Mouse (Mus musculus): ENCODE measurements around the gene Lrba. TPM values are rescaled to one million over a fixed set of nuclear protein-coding genes. Genes with fewer than 3 reads are reported as not detected.
A peak's percentile ranks its signal among the peaks of the same experiment; 100 is the strongest.

Gene Lrba
- polyA plus RNA-seq, 1 experiment from 2014 or later = 2.5 TPM

DNA sequence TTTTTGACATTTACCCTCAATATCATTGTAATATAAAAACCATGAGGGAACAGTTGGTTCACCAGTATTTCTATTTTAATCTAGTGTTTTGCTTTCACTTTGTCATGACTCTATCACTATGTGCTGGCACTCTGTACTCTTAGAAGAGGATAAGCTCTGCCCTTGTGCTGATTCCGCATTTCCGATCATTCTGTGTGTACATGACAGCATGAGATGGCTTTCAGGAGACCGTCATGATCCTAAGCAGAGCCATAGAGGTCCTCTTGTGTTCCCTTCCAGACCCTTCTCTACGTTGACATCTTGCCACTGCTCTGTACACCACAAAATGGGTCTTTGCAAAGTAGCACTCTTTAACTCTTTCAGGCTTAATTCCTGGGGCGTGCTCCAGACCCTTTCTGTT, 411.0 kb downstream of the Lrba start:
- peak; percentile 73 for DNase-seq (ENCODE audit: low spot score)
- peak overlapping the region; percentile 23; the same call in 1 of the 2 replicates for H3K27ac ChIP-seq
- H3K4me3 ChIP-seq = no peak overlapping the region
- H3K9me3 ChIP-seq = no peaks in the 10 kb centered on the region
- H3K36me3 ChIP-seq = no peaks in the 10 kb centered on the region
- peaks cover 6% of the 10 kb centered on the region; the same call in 1 of the 2 replicates for H3K4me1 ChIP-seq
- WGBS = 36% methylated on average over 5 of the region's 5 CpGs
- H3K27me3 ChIP-seq (ENCODE audit: insufficient read depth, poor library complexity, severe bottlenecking) = no peaks in the 10 kb centered on the region

DNA sequence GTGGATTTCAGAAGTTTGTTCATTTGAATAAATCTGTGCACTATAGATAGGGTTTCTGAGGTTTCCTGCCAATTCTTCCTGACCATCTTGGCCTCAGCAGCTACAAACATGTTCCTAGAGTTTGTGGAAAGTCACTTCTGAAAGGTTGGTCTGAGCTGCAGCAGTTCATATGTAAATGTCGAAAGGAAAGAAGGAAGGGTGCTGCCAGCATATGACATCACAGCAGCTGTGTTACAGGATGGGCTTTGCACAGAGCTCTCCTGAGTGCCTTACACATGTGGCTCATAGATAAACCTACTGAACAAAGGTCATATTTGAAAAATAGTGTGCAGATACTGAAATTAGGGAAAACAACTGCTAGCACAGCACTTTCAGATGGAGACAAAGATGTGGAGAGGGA, 411.5 kb downstream of the Lrba start:
- Histone ChIP-seq H3K36me3 (no peaks in the 10 kb centered on the region), H3K4me1 (peaks cover 6% of the 10 kb centered on the region; the same call in 1 of the 2 replicates), H3K4me3 (no peak overlapping the region), H3K27ac (peak overlapping the region; percentile 23; the same call in 1 of the 2 replicates), H3K9me3 (no peaks in the 10 kb centered on the region), H3K27me3 (ENCODE audit: insufficient read depth, poor library complexity, severe bottlenecking) (no peaks in the 10 kb centered on the region)
- no peak for DNase-seq (ENCODE audit: low spot score)
- 37% methylated on average over 1 of the region's 1 CpGs for WGBS

DNA sequence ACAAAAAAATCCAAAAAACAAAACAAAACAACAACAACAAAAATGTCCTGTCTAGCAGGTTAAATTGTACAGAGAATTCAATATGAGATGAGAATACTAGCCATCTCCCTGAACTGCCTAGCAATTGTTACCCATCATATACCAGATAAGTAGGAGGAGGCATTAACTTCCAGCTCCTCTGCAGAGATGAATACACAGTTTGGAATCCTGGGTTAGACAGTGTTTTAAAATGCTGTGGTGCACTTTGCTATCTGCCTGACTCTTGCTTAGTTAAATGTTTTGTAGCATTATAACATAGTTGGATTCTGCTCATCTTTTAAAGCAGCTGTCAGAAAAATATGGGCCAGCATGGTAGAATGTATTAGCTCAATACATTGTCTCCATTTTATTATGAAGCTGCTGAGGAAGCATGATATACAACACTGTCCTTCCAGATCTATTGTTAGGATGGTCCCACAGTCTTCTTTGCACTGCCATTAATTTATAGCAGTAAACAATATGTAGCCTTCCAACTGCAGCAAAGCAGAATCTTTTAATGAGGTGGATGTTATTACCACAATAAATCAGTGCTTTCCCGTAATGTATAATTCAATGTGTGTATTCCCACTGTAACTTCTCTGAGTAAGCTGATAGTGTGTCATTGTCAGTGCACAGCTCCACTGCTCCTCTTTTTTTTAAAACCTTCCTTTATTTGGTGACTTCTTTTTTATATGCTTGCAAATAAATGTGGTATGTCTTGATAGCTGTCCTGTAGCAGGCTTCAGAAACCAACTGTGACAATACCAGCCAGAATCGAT, 414.3 kb downstream of the Lrba start:
- H3K4me3 ChIP-seq = no peak overlapping the region
- H3K36me3 ChIP-seq = no peaks in the 10 kb centered on the region
- H3K27ac ChIP-seq = no peak overlapping the region
- 93% methylated on average over 2 of the region's 2 CpGs for WGBS
- no peaks in the 10 kb centered on the region for H3K27me3 ChIP-seq (ENCODE audit: insufficient read depth, poor library complexity, severe bottlenecking)
- no peak for DNase-seq (ENCODE audit: low spot score)
- no peaks in the 10 kb centered on the region for H3K9me3 ChIP-seq
- H3K4me1 ChIP-seq = peaks cover 6% of the 10 kb centered on the region; the same call in 1 of the 2 replicates

DNA sequence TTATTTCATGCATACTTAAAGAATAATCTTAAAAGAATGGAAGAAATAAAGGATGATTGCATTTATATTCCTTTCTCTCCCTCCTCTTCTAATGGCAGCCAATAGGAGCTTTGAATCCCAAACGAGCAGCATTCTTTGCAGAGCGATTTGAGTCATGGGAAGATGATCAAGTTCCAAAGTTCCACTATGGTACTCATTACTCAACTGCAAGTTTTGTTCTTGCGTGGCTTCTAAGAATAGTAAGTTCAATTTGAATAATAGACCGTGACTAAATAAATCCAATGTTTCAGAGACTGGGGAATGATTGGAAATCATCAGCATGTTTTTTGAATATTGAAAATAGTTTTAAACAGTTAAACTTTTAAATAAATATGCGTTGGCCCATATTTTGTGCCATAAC, 416.9 kb downstream of the Lrba start:
- no peaks in the 10 kb centered on the region for H3K9me3 ChIP-seq
- WGBS = 84% methylated on average over 5 of the region's 5 CpGs
- no peaks in the 10 kb centered on the region for H3K4me1 ChIP-seq
- H3K27ac ChIP-seq = no peak overlapping the region
- H3K4me3 ChIP-seq = no peak overlapping the region
- no peaks in the 10 kb centered on the region for H3K36me3 ChIP-seq
- no peaks in the 10 kb centered on the region for H3K27me3 ChIP-seq (ENCODE audit: insufficient read depth, poor library complexity, severe bottlenecking)
- no peak for DNase-seq (ENCODE audit: low spot score)

DNA sequence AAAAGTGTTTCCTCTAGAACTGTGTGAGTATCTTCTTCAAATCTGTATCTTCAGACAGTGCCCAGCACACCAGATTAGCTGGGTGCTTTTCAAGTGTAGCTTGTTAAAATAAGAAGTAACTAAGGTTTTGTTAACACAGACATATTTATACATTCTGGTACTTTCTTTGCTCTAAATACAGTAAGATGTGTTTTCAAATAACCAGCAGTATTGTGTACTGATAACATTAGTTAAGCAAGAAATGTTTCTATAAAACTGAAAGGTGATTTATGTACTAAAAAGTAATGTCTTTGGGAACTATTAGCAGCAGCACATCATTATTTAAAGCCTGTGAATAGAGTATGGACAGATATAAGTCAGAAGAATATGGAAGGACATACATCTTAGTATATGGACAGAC, 417.3 kb downstream of the Lrba start:
- H3K27me3 ChIP-seq (ENCODE audit: insufficient read depth, poor library complexity, severe bottlenecking) = no peaks in the 10 kb centered on the region
- H3K4me3 ChIP-seq = no peak overlapping the region
- no peak overlapping the region for H3K27ac ChIP-seq
- 0 out of 2 replicates have a peak, but pooled peaks cover 4% of the 10 kb centered on the region for H3K4me1 ChIP-seq
- no peaks in the 10 kb centered on the region for H3K36me3 ChIP-seq
- no peaks in the 10 kb centered on the region for H3K9me3 ChIP-seq
- DNase-seq (ENCODE audit: low spot score) = no peak

DNA sequence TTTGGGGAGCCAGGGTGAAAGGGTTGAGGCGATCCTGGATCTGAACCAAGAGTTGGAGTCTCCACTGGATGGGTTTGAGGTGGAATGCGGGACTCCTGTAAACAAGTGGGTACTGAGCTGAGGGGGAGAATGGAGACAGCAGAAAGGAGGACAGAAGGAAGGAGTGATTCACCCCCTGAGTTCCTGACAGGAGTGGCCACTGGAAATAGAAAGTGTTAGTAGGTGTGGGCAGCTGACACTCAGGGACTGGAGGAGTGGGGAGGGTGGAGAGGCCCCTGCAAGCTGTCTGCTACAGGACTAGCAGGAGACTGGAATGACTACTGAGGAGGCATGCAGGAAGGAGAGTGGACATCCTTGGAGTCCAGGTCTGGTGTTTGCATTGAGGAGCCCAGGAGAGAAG, 422.3 kb downstream of the Lrba start:
- Histone ChIP-seq H3K9me3 (no peaks in the 10 kb centered on the region), H3K27ac (no peak overlapping the region), H3K27me3 (ENCODE audit: insufficient read depth, poor library complexity, severe bottlenecking) (no peaks in the 10 kb centered on the region), H3K4me3 (no peak overlapping the region), H3K4me1 (0 out of 2 replicates have a peak, but pooled peaks cover 6% of the 10 kb centered on the region), H3K36me3 (no peaks in the 10 kb centered on the region)
- WGBS = 66% methylated on average over 2 of the region's 2 CpGs
- DNase-seq (ENCODE audit: low spot score) = no peak

DNA sequence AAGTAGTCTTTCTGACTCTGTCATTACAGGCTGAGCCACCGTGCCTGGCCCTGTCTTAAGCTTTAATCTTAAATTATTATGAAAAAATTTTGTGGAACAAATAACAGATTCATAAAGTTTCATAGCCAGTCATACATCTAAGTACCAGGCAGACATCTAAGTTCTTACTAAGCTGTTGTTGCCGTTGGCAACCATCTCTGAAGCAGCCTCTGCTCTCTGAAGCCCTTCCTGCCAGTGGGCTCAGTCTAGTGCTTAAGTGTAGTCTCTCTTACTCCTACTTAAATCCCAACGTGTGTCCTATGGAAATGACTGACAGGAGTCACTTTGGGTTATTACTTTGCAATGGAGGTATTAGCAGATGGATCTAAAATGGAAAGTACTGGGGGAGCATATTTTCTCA, 426.5 kb downstream of the Lrba start:
- WGBS = 70% methylated on average over 3 of the region's 3 CpGs

DNA sequence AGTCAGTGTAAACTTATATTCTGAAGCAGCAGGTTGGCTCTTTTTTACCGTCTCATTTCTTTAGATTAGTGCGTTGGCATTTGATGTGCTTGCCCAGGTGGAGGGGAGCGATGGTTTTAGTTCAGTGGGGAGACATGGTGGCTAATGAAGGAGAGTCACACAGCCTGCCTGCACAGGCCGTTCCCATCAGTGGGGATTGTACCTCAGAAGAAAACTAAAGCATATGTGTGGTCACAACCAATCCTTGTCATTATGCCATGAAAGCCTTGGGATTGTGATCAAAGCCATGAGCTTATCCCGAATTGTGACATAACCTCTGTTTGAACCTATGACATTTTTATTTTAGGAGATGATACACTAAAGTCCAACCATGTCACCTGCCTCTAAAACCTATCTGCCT, 434.8 kb downstream of the Lrba start:
- H3K27ac ChIP-seq = no peak overlapping the region
- H3K36me3 ChIP-seq = no peaks in the 10 kb centered on the region
- H3K4me3 ChIP-seq = no peak overlapping the region
- 88% methylated on average over 5 of the region's 5 CpGs for WGBS
- H3K9me3 ChIP-seq = no peaks in the 10 kb centered on the region
- H3K4me1 ChIP-seq = no peaks in the 10 kb centered on the region
- H3K27me3 ChIP-seq (ENCODE audit: insufficient read depth, poor library complexity, severe bottlenecking) = no peaks in the 10 kb centered on the region
- no peak for DNase-seq (ENCODE audit: low spot score)

More for the DNA sequence above, 426.5 kb downstream of the Lrba start:
- Histone ChIP-seq H3K36me3 (no peaks in the 10 kb centered on the region), H3K27ac (no peak overlapping the region), H3K9me3 (no peaks in the 10 kb centered on the region), H3K4me1 (0 out of 2 replicates have a peak, but pooled peaks cover 6% of the 10 kb centered on the region), H3K27me3 (ENCODE audit: insufficient read depth, poor library complexity, severe bottlenecking) (no peaks in the 10 kb centered on the region), H3K4me3 (no peak overlapping the region)
- no peak for DNase-seq (ENCODE audit: low spot score)

DNA sequence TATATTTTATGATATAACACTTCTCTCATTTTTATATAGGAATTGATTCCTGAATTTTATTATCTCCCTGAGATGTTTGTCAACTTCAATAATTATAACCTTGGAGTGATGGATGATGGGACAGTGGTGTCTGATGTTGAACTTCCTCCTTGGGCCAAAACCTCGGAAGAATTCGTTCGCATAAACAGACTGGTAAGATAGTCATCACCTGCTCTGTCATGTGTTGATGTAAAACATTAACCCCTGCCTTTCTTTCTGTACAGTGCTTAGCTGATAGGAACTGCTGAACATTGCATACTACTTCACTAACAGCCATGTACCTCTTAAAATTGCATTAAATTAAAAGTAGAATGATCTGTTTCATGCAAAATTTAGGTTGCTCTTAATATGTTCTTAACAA, 439.9 kb downstream of the Lrba start:
- Histone ChIP-seq H3K36me3 (no peaks in the 10 kb centered on the region), H3K4me1 (no peaks in the 10 kb centered on the region), H3K4me3 (no peak overlapping the region), H3K9me3 (no peaks in the 10 kb centered on the region), H3K27ac (no peak overlapping the region), H3K27me3 (ENCODE audit: insufficient read depth, poor library complexity, severe bottlenecking) (no peaks in the 10 kb centered on the region)
- no peak for DNase-seq (ENCODE audit: low spot score)
- WGBS = 27% methylated on average over 3 of the region's 3 CpGs

DNA sequence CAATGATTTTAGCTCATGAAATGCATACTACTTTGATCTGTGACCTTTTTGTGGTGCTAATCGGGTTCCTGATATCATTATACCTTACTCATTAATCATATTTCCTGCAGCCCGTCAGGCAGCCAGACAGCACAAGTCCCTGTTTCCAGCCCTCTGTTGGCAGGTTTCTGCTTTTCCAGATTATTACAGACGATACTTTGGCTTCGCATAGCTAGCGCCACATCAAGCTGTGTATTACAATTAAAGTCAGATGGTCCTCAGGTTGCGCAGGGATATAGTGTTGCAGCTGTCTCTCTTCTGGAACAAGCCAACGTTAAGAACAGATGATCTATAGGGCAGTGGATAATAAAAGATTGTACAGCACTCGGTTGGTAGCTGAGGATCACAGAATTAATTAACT, 443.7 kb downstream of the Lrba start:
- H3K27me3 ChIP-seq (ENCODE audit: insufficient read depth, poor library complexity, severe bottlenecking) = no peaks in the 10 kb centered on the region
- H3K36me3 ChIP-seq = no peaks in the 10 kb centered on the region
- H3K9me3 ChIP-seq = no peaks in the 10 kb centered on the region
- no peaks in the 10 kb centered on the region for H3K4me1 ChIP-seq
- no peak overlapping the region for H3K27ac ChIP-seq
- DNase-seq (ENCODE audit: low spot score) = no peak
- 72% methylated on average over 8 of the region's 8 CpGs for WGBS
- H3K4me3 ChIP-seq = no peak overlapping the region

DNA sequence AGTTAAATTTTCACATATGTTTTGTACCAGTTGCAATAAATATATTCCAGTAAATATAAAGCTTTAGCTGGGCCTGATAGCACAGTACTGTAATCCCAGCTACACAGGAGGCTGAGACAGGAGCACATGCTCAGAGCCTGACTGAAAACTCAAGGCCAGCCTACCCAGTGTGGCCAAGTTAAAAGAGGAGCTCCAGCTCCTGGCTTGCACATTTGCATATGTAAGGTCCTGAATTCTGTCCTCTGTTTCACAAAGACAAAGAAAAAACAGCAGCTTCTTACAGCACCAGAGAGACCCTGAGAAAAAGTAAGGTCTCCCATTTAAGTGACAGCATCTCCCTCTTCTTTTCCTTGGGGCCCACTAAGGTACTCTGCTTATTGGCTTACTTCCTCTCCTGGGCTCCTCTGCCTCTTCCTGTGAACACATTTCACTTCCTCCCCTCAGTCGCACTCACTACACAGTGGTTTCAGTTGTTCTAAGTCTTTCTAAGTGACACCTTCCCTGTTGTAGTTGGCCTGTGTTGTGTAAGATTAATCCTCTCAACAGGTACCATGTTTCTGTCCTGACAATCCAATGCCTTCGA, 453.2 kb downstream of the Lrba start:
- Histone ChIP-seq H3K27ac (no peak overlapping the region), H3K4me1 (peaks cover 5% of the 10 kb centered on the region; the same call in 1 of the 2 replicates), H3K4me3 (no peak overlapping the region), H3K9me3 (no peaks in the 10 kb centered on the region), H3K27me3 (ENCODE audit: insufficient read depth, poor library complexity, severe bottlenecking) (no peaks in the 10 kb centered on the region), H3K36me3 (no peaks in the 10 kb centered on the region)
- WGBS = 60% methylated on average over 2 of the region's 2 CpGs
- no peak for DNase-seq (ENCODE audit: low spot score)

DNA sequence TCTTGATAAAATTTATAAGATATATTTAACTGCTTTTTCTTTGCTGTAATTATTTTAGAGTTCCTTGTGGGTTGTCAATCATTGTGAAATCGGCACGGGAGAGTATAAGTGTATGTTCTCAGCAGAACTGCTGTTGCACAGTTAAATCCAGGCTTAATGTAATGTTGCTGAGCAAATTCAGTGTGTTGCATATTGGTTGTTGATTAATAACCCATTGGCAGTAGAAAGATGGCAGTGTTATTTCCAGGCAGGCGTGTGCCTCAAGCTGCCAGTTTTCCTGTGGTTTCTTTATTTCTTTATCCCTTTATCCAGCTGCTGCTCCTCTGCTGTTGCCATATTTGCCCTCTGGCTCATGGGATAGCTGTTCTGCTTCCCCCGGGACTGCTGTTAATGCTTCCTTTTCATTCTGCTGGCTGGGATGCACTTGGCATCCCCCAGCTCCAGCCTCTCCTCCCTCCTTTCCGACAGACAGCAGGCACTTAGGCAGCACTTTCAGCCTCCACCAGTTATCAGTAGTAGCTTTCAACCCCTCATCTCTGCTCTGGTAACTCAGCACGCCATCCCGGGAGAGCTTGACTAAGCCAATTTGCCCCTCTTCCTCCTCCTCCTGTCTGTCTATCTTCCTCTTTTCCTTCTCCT, 463.2 kb downstream of the Lrba start:
- WGBS = 15% methylated on average over 7 of the region's 7 CpGs
- DNase-seq (ENCODE audit: low spot score) = peak; percentile 92
- peaks cover 19% of the 10 kb centered on the region; the same call in 1 of the 2 replicates for H3K4me1 ChIP-seq
- H3K36me3 ChIP-seq = no peaks in the 10 kb centered on the region
- H3K27me3 ChIP-seq (ENCODE audit: insufficient read depth, poor library complexity, severe bottlenecking) = 0 out of 2 replicates have a peak, but pooled peaks cover 10% of the 10 kb centered on the region
- H3K27ac ChIP-seq = no peak overlapping the region
- no peak overlapping the region for H3K4me3 ChIP-seq
- no peaks in the 10 kb centered on the region for H3K9me3 ChIP-seq

DNA sequence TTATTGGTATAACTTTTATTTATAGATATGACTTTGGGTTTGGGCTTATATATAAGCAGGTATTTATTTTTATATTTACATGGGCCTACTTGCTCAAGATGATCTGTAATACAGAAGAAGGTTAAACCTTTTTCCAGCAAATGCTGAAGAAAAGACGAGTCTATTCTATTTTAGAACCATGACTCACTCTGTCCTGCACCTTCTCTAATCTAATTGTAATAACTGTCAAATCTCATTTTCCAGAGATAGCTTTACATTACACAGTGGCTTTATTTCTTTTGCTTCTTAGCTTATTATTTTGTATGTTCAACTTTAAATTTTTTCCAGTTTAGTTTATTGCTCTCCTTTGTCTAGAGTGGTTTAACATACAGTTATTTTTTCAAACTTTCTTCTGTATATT, 464.0 kb downstream of the Lrba start:
- Histone ChIP-seq H3K27me3 (ENCODE audit: insufficient read depth, poor library complexity, severe bottlenecking) (0 out of 2 replicates have a peak, but pooled peaks cover 10% of the 10 kb centered on the region), H3K36me3 (no peaks in the 10 kb centered on the region), H3K4me1 (peaks cover 19% of the 10 kb centered on the region; the same call in 1 of the 2 replicates), H3K9me3 (no peaks in the 10 kb centered on the region), H3K27ac (no peak overlapping the region), H3K4me3 (no peak overlapping the region)
- DNase-seq (ENCODE audit: low spot score) = no peak
- WGBS = 14% methylated on average over 1 of the region's 1 CpGs

All from heart, embryonic 10.5 days (tissue).